In the genomic region with DNA sequence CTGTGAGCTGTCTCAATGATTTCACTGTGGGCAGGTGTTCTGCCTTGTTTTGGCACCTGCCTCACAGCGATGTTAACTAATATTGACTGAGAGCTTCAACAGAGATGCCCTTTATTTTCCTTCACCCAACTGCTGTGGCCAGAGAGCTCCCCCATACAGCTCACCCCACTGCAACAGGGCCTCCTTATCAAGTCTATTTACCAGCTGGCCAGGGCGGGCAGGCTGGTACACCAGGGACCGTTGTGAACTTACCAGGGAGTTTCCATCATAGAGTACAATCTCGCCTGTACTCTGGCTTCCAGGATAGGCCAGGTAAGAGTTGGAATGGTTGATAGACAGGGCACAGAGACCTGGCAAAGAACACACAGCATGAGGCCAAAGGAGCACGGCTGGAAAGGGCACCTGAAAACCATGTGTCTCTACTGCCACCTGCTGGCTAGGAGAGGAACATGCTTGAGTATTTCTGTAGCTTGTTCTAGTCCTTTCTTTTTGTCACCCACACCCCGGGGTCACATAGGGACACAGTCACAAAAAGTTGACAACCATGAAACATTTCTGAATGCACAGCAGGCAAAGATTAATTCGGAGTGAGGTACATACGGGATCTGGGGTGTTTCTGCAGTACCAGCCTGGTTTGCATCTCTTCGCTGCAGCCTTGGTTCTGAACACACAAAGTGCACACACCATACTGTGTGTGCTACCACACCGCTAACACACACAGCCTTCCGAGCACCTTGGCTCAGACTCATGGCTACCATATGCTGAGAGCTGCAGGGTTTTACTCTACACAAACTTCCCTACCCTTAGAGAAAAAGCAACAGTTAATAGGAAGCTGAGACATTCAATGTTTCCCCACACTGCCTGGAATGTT, we compare ENCODE assay signal across 8 mouse cellular contexts. TPM values are rescaled to one million over a fixed set of nuclear protein-coding genes. Genes with fewer than 3 reads are reported as not detected.
A peak's percentile ranks its signal among the peaks of the same experiment; 100 is the strongest.
DNase-seq lines count a peak whose midpoint lies in the region.

No protein-coding gene starts in this region.

- peak; percentile 62 for DNase-seq in WW6 (ENCODE audit: low read depth, low spot score)
- peak; percentile 93 for DNase-seq in cerebellum, adult 9-10 months
- DNase-seq in frontal cortex, postnatal 10 days (ENCODE audit: low spot score in 2 of 2), result peak; percentile 64 to 78
- DNase-seq in hindlimb bud, embryonic 11.5 days (ENCODE audit: extremely low spot score, low read depth, low spot score), result peak; percentile 64
- DNase-seq in left cerebral cortex, postnatal 10 days (ENCODE audit: extremely low spot score in 1 of 2, low spot score in 2 of 2), result peak; percentile 65 to 74
- DNase-seq in mesoderm, embryonic 11.5 days (ENCODE audit: low read depth, low spot score), result peak; percentile 84
- DNase-seq in right cerebral cortex, postnatal 14 days, result peak; percentile 66
- peak; percentile 58 to 69 for DNase-seq in urinary bladder, postnatal 36 days (ENCODE audit: low spot score in 2 of 2)

- intact Hi-C loops in left cerebral cortex, postnatal 10 days (cut with DNase I), result loop anchor here (10.0 kb wide), 1 partner anchor 250 kb away; no protein-coding TSS in a partner anchor

RNA-seq across cellular contexts. Expression of a gene that starts 26.7 kb away (rescaled TPM):
- 10 to 100 TPM; 17.2 to 17.5 TPM for total RNA-seq in left cerebral cortex, postnatal 10 days (2021)

Comparison
In these comparisons a context has a peak if more than half of its experiments do, and no peak if none do; other contexts are left out.
1. Peak in every context shown above with its lines: DNase-seq.